Mouse (Mus musculus) thymus, adult 2 months (tissue): Measurements from ENCODE around the gene Upf1. TPM values are rescaled to one million over a fixed set of nuclear protein-coding genes. Genes with fewer than 3 reads are reported as not detected.

Experiments used
- DNase-seq: peaks from one replicate; pipeline ENCODE4 v3.0.0; 2021
- H3K27ac ChIP-seq: fragments of 200-500 bp; 2 replicates; pipeline ENCODE4 v1.5.1; 2012; ENCODE audit warnings: low read length, control low read depth; ENCODE audit not compliant: control insufficient read depth, insufficient read depth
- H3K27me3 ChIP-seq: fragments of 200-500 bp; 2 replicates; pipeline ENCODE4 v1.6.1; 2012; ENCODE audit warnings: mild to moderate bottlenecking, low read length, moderate library complexity, mixed read lengths; ENCODE audit not compliant: control insufficient read depth, insufficient read depth
- H3K36me3 ChIP-seq: fragments of 200-500 bp; 2 replicates; pipeline ENCODE4 v1.6.1; 2012; ENCODE audit warnings: mild to moderate bottlenecking, low read length, moderate library complexity; ENCODE audit not compliant: control insufficient read depth, insufficient read depth
- H3K4me1 ChIP-seq: fragments of 200-500 bp; replicated peaks from 2 replicates; pipeline ENCODE4 v1.6.1; 2012; ENCODE audit warnings: low read length; ENCODE audit not compliant: control insufficient read depth, insufficient read depth
- H3K4me3 ChIP-seq: fragments of 200-500 bp; 2 replicates; pipeline ENCODE4 v1.5.1; 2012; ENCODE audit warnings: mild to moderate bottlenecking, low read length, control low read depth, moderate library complexity; ENCODE audit not compliant: control insufficient read depth, insufficient read depth
- CTCF ChIP-seq: fragments of 200-500 bp; IDR thresholded peaks from 2 replicates; pipeline ENCODE4 v1.5.1; 2012; ENCODE audit warnings: mild to moderate bottlenecking, control low read depth, low read length, moderate library complexity, borderline replicate concordance; ENCODE audit not compliant: control insufficient read depth, poor library complexity, insufficient read depth; ENCODE audit errors: extremely low read depth
- POLR2A ChIP-seq: fragments of 200-500 bp; IDR thresholded peaks from 2 replicates; pipeline ENCODE4 v1.6.1; 2012; ENCODE audit warnings: mild to moderate bottlenecking, low read length, control low read depth, moderate library complexity; ENCODE audit not compliant: control insufficient read depth, poor library complexity, insufficient read depth; ENCODE audit errors: extremely low read depth
- WGBS: fragments of 180-500 bp; shearing (Covaris S2); methylation state at CpG from one replicate; pipeline ENCODE4 v1.1.7; 2018; 5-methylcytosine and 5-hydroxymethylcytosine counted together
- polyA plus RNA-seq: library from polyadenylated mRNA; depleted of rRNA; stranded (reverse); fragments of >200 nt; gene quantifications from 2 replicates; pipeline ENCODE4 v1.2.3, GENCODE M21; 2012

Gene Upf1
- polyA plus RNA-seq, 1 experiment: 76.0 TPM

DNA sequence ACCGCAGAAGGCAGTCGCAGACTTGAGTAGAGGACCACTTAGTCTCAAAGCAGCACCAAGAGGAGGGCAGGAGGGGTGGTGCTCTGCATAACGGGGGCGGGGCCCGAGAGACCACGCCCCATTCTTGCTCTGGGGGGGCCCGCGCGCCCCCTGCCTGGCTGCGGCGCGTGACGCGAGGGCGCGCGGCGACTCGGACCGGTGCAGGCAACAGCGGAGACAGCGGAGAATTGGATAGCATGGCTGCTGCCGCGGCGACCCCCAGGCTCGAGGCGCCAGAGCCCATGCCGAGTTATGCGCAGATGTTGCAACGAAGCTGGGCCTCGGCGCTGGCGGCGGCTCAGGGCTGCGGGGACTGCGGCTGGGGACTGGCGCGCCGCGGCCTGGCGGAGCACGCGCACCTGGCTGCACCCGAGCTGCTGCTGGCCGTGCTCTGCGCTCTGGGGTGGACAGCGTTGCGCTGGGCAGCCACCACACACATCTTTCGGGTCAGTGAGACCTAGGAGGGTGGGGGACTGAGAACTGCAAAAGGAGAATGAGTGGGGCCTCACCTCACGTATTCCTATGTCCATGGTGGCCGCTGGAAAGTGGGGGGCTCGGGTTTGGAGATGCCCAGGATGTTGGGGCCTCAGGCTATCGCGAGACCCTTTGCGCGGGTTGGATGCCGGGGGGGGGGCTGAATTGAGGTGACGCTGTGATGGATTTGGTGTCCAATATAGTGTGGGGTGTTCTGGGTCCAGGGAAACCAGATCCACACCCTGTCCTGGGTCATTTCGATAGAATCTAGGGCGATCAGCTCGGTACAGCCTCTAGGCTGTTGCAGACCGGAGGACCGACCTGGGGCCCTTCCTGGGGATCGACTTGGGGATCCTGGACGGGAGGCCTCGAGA, 37.2 kb downstream of the Upf1 start, which contains the start of gene Cers1:
Gene Cers1 (plus strand): TSS at position 152 of the 887 bp plus-strand sequence.
- H3K27ac ChIP-seq: no peak within 1 kb of the TSS
- DNase-seq: peak; percentile 43
- 10% methylated on average over 65 of the region's 66 CpGs for WGBS

DNA sequence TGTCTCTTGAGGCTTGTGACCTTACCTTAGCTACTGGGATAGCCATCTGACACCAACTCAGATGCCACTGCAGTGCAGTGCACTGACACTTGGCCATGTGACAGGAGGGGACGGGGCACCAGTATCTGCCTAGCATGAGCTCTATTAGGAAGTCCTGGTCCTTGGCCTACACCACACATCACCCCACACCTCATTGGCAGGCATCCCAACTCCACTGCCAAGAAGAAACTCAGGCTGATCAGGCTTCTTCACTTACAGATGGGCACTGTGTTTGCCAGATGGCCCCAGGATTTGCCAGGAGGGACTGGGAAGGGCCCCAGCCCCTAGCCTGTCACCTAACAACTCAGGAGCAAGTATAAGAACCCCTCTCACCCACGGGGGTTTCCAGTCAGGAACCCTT, 39.7 kb downstream of the Upf1 start:
- 88% methylated on average over 2 of the region's 2 CpGs for WGBS
- TF ChIP-seq POLR2A: no peak
- no peak for TF ChIP-seq CTCF
- H3K36me3 ChIP-seq: peaks cover 23% of the 10 kb centered on the region
- no peaks in the 10 kb centered on the region for H3K27me3 ChIP-seq
- no peak overlapping the region for H3K4me3 ChIP-seq
- no peak for DNase-seq
- peaks cover 9% of the 10 kb centered on the region; the same call in 1 of the 2 replicates for H3K4me1 ChIP-seq
- H3K27ac ChIP-seq: no peak overlapping the region

More for the DNA sequence above, 37.2 kb downstream of the Upf1 start, which contains the start of gene Cers1:
- H3K4me3 ChIP-seq: peak within 1 kb of the TSS; percentile 32
- no peaks in the 10 kb centered on the region for H3K27me3 ChIP-seq
- H3K4me1 ChIP-seq: peaks cover 9% of the 10 kb centered on the region; the same call in 1 of the 2 replicates
- H3K36me3 ChIP-seq: peaks cover 11% of the 10 kb centered on the region
- TF ChIP-seq CTCF: no peak
- no peak for TF ChIP-seq POLR2A

DNA sequence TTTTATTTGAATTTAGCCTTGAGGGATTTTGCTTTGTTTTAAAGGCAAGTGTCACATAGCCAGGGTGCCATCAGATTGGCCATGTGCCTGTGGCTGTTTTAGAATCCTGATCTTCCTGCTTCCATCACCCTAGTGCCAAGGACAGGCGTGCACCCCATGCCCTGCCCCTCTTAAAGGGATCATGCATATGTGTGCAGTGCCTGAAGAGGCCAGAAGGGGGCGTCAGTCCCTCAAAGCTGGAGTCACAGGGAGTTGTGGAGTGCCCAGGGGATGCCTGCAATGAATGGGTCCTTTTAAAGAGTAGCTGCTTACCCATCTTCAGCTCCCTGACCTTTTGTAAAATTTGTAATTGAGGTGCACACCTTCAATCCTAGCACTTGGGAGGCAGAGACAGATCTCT, 43.8 kb downstream of the Upf1 start:
- H3K27me3 ChIP-seq: no peaks in the 10 kb centered on the region
- no peak for DNase-seq
- peaks cover 43% of the 10 kb centered on the region for H3K36me3 ChIP-seq
- H3K4me3 ChIP-seq: no peak overlapping the region
- no peak for TF ChIP-seq CTCF
- no peak for TF ChIP-seq POLR2A
- WGBS: 52% methylated on average over 2 of the region's 2 CpGs
- no peak overlapping the region for H3K27ac ChIP-seq
- no peaks in the 10 kb centered on the region for H3K4me1 ChIP-seq

DNA sequence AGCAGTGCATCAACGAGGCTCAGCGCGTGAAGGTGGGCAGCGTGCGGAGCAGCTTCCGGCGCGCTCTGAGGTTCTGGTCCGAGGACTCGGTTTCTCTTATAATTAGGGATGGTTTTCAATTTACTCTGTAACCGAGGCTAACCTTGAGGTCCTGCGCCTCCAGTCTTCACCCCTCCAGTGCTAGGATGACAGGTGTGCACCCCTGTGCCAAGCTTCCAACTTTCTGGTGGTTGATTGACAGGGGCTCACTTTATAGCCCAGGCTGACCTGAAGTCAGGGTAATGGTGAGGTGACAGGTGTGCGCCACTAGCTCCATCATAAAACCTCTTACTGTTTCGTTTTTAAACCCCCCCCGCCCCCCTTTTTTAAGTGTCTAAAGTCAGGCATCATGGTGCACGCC, 50.2 kb downstream of the Upf1 start:
- Histone ChIP-seq H3K4me3 (peak overlapping the region; percentile 73), H3K4me1 (peaks cover 19% of the 10 kb centered on the region), H3K36me3 (peaks cover 14% of the 10 kb centered on the region), H3K27me3 (no peaks in the 10 kb centered on the region), H3K27ac (no peak overlapping the region; the same call in 1 of the 2 replicates)
- WGBS: 3% methylated on average over 16 of the region's 16 CpGs
- no peak for DNase-seq
- TF ChIP-seq CTCF (no peak), POLR2A (no peak)

DNA sequence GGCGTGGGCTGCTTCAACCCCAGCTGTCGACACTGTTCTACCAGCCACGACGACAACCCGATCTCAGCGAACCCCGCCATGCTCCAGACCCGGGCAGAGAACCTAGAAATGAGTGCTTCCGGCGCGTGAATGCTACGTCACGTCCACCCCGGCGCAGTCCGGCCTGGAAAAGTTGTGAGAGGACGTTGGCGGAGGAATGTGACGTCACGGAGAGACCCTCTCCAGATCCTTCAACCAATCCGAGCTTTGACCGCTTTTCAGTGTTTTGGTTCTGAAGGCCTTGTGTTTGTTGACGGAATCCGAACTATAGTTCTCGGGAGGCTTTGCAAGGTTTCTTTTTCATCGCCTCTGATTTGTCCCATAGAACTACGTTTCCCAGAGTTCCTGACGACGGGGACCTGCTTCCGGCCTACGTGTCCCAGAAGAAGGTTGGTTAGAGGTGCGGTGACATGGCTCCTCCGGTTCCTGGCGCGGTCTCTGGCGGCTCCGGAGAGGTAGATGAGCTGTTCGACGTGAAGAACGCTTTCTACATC, 50.7 kb downstream of the Upf1 start, which contains the start of the genes Ddx49 and Cope:
Gene Ddx49 (minus strand): TSS at position 132 of the 533 bp plus-strand sequence.
Gene Cope (plus strand): TSS at position 161 of the 533 bp plus-strand sequence.
- Histone ChIP-seq H3K4me1 (peaks cover 19% of the 10 kb centered on the region), H3K4me3 (peak within 1 kb of the TSS; percentile 73), H3K27me3 (no peaks in the 10 kb centered on the region), H3K27ac (no peak within 1 kb of the TSS; the same call in 1 of the 2 replicates), H3K36me3 (peaks cover 14% of the 10 kb centered on the region; the same call in 1 of the 2 replicates)
- TF ChIP-seq CTCF: 0 out of 2 replicates have a peak, but pooled peaks have one; percentile 18
- peak; percentile 37; the same call in 1 of the 2 replicates for TF ChIP-seq POLR2A
- under 1% methylated on average over 40 of the region's 40 CpGs for WGBS
- peak; percentile 92 for DNase-seq

DNA sequence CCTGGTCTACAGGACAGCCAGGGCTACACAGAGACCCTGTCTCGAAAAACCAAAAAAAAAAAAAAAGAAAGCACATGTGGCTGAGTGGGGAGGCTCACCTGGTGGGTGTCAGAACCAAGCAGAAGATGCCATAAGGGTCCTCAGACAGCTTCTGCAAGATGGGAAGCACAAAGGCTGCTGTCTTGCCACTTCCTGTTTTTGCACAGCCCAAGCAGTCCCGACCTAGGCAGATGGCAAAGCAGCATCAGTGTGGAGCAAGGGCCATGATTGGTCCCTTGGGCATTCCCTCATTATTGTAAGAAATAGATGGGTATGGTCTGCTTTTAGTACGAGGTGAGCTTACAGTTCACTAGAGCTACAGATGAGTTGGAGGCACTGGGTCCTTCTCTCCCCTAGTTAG, 52.2 kb downstream of the Upf1 start:
- H3K27ac ChIP-seq: no peak overlapping the region
- no peak for DNase-seq
- no peak overlapping the region for H3K4me3 ChIP-seq
- WGBS: 34% methylated on average over 3 of the region's 3 CpGs
- H3K27me3 ChIP-seq: no peaks in the 10 kb centered on the region
- peaks cover 19% of the 10 kb centered on the region for H3K4me1 ChIP-seq
- H3K36me3 ChIP-seq: peaks cover 19% of the 10 kb centered on the region
- no peak for TF ChIP-seq POLR2A
- no peak for TF ChIP-seq CTCF
